Mouse (Mus musculus): Measurements from ENCODE around the gene Chd5. TPM values are rescaled to one million over a fixed set of nuclear protein-coding genes. Genes with fewer than 3 reads are reported as not detected.

Gene Chd5
- polyA plus RNA-seq, 1 experiment, result 67.5 TPM

- peak overlapping the region; percentile 32; the same call in 1 of the 2 replicates for H3K27ac ChIP-seq (ENCODE audit: insufficient read depth, low read length)
- TF ChIP-seq POLR2A (IDR thresholded peaks at IDR 0.05; ENCODE audit: extremely low read depth, insufficient read depth, low read length), result no peak
- no peak for TF ChIP-seq CTCF (IDR thresholded peaks at IDR 0.05; ENCODE audit: extremely low read depth, insufficient read depth, low read length)
- H3K4me1 ChIP-seq (ENCODE audit: control insufficient read depth, insufficient read depth, low read length), result no peaks in the 10 kb centered on the region
- H3K4me3 ChIP-seq (ENCODE audit: insufficient read depth, low read length), result no peak overlapping the region
These were observed 44.2 kb downstream of the Chd5 start for GRCm38 (mm10) chr4:152382528-152383252.

- TF ChIP-seq POLR2A (IDR thresholded peaks at IDR 0.05; ENCODE audit: extremely low read depth, insufficient read depth, low read length), result no peak
- peak; percentile 37 for TF ChIP-seq CTCF (IDR thresholded peaks at IDR 0.05; ENCODE audit: extremely low read depth, insufficient read depth, low read length)
- Histone ChIP-seq H3K4me1 (ENCODE audit: control insufficient read depth, insufficient read depth, low read length) (no peaks in the 10 kb centered on the region), H3K4me3 (ENCODE audit: insufficient read depth, low read length) (no peak overlapping the region), H3K27ac (ENCODE audit: insufficient read depth, low read length) (no peak overlapping the region)
These were observed 47.2 kb downstream of the Chd5 start for GRCm38 (mm10) chr4:152385644-152386043.

- Histone ChIP-seq H3K4me1 (ENCODE audit: control insufficient read depth, insufficient read depth, low read length) (peaks cover 3% of the 10 kb centered on the region), H3K27ac (ENCODE audit: insufficient read depth, low read length) (no peak overlapping the region), H3K4me3 (ENCODE audit: insufficient read depth, low read length) (no peak overlapping the region)
- TF ChIP-seq CTCF (IDR thresholded peaks at IDR 0.05; ENCODE audit: extremely low read depth, insufficient read depth, low read length), result no peak
- no peak for TF ChIP-seq POLR2A (IDR thresholded peaks at IDR 0.05; ENCODE audit: extremely low read depth, insufficient read depth, low read length)
These were observed 53.7 kb downstream of the Chd5 start for GRCm38 (mm10) chr4:152392192-152392591.

- H3K27ac ChIP-seq (ENCODE audit: insufficient read depth, low read length), result no peak overlapping the region
- TF ChIP-seq CTCF (IDR thresholded peaks at IDR 0.05; ENCODE audit: extremely low read depth, insufficient read depth, low read length) (no peak), POLR2A (IDR thresholded peaks at IDR 0.05; ENCODE audit: extremely low read depth, insufficient read depth, low read length) (no peak)
- H3K4me3 ChIP-seq (ENCODE audit: insufficient read depth, low read length), result no peak overlapping the region
- H3K4me1 ChIP-seq (ENCODE audit: control insufficient read depth, insufficient read depth, low read length), result peaks cover 3% of the 10 kb centered on the region
These were observed 54.2 kb downstream of the Chd5 start for GRCm38 (mm10) chr4:152392627-152393026.

- Histone ChIP-seq H3K4me3 (ENCODE audit: insufficient read depth, low read length) (no peak overlapping the region), H3K4me1 (ENCODE audit: control insufficient read depth, insufficient read depth, low read length) (peaks cover 3% of the 10 kb centered on the region), H3K27ac (ENCODE audit: insufficient read depth, low read length) (no peak overlapping the region)
- no peak for TF ChIP-seq POLR2A (IDR thresholded peaks at IDR 0.05; ENCODE audit: extremely low read depth, insufficient read depth, low read length)
These were observed 60.5 kb downstream of the Chd5 start for GRCm38 (mm10) chr4:152398926-152399325.

GRCm38 (mm10) chr4:152405143-152405542, 66.7 kb downstream of the Chd5 start:
- Histone ChIP-seq H3K4me1 (ENCODE audit: control insufficient read depth, insufficient read depth, low read length) (peaks cover 14% of the 10 kb centered on the region), H3K4me3 (ENCODE audit: insufficient read depth, low read length) (no peak overlapping the region), H3K27ac (ENCODE audit: insufficient read depth, low read length) (peak overlapping the region; percentile 92; the same call in 1 of the 2 replicates)
- TF ChIP-seq POLR2A (IDR thresholded peaks at IDR 0.05; ENCODE audit: extremely low read depth, insufficient read depth, low read length) (no peak), CTCF (IDR thresholded peaks at IDR 0.05; ENCODE audit: extremely low read depth, insufficient read depth, low read length) (no peak)

GRCm38 (mm10) chr4:152405671-152406201, 67.3 kb downstream of the Chd5 start:
- H3K4me1 ChIP-seq (ENCODE audit: control insufficient read depth, insufficient read depth, low read length), result peaks cover 14% of the 10 kb centered on the region
- H3K27ac ChIP-seq (ENCODE audit: insufficient read depth, low read length), result peak overlapping the region; percentile 92
- TF ChIP-seq CTCF (IDR thresholded peaks at IDR 0.05; ENCODE audit: extremely low read depth, insufficient read depth, low read length), result no peak
- TF ChIP-seq POLR2A (IDR thresholded peaks at IDR 0.05; ENCODE audit: extremely low read depth, insufficient read depth, low read length), result no peak
- H3K4me3 ChIP-seq (ENCODE audit: insufficient read depth, low read length), result no peak overlapping the region

GRCm38 (mm10) chr4:152406531-152406930, 68.1 kb downstream of the Chd5 start:
- no peak for TF ChIP-seq POLR2A (IDR thresholded peaks at IDR 0.05; ENCODE audit: extremely low read depth, insufficient read depth, low read length)
- TF ChIP-seq CTCF (IDR thresholded peaks at IDR 0.05; ENCODE audit: extremely low read depth, insufficient read depth, low read length), result no peak
- Histone ChIP-seq H3K27ac (ENCODE audit: insufficient read depth, low read length) (no peak overlapping the region), H3K4me1 (ENCODE audit: control insufficient read depth, insufficient read depth, low read length) (peaks cover 14% of the 10 kb centered on the region), H3K4me3 (ENCODE audit: insufficient read depth, low read length) (no peak overlapping the region)

GRCm38 (mm10) chr4:152410961-152411360, 72.5 kb downstream of the Chd5 start:
- no peak for TF ChIP-seq POLR2A (IDR thresholded peaks at IDR 0.05; ENCODE audit: extremely low read depth, insufficient read depth, low read length)
- TF ChIP-seq CTCF (IDR thresholded peaks at IDR 0.05; ENCODE audit: extremely low read depth, insufficient read depth, low read length), result no peak
- no peak overlapping the region for H3K4me3 ChIP-seq (ENCODE audit: insufficient read depth, low read length)
- no peak overlapping the region for H3K27ac ChIP-seq (ENCODE audit: insufficient read depth, low read length)
- H3K4me1 ChIP-seq (ENCODE audit: control insufficient read depth, insufficient read depth, low read length), result peaks cover 7% of the 10 kb centered on the region

GRCm38 (mm10) chr4:152412524-152413080, 74.2 kb downstream of the Chd5 start:
- H3K4me3 ChIP-seq (ENCODE audit: insufficient read depth, low read length), result no peak overlapping the region
- H3K4me1 ChIP-seq (ENCODE audit: control insufficient read depth, insufficient read depth, low read length), result peaks cover 4% of the 10 kb centered on the region
- no peak for TF ChIP-seq POLR2A (IDR thresholded peaks at IDR 0.05; ENCODE audit: extremely low read depth, insufficient read depth, low read length)
- H3K27ac ChIP-seq (ENCODE audit: insufficient read depth, low read length), result no peak overlapping the region
